Mouse (Mus musculus) cerebellum, adult 8-10 months (tissue): ENCODE measurements around the gene Sorcs2.

Experiments
- DNase-seq: peaks from one replicate; pipeline ENCODE4 v3.0.0; 2022

Gene Sorcs2

DNA sequence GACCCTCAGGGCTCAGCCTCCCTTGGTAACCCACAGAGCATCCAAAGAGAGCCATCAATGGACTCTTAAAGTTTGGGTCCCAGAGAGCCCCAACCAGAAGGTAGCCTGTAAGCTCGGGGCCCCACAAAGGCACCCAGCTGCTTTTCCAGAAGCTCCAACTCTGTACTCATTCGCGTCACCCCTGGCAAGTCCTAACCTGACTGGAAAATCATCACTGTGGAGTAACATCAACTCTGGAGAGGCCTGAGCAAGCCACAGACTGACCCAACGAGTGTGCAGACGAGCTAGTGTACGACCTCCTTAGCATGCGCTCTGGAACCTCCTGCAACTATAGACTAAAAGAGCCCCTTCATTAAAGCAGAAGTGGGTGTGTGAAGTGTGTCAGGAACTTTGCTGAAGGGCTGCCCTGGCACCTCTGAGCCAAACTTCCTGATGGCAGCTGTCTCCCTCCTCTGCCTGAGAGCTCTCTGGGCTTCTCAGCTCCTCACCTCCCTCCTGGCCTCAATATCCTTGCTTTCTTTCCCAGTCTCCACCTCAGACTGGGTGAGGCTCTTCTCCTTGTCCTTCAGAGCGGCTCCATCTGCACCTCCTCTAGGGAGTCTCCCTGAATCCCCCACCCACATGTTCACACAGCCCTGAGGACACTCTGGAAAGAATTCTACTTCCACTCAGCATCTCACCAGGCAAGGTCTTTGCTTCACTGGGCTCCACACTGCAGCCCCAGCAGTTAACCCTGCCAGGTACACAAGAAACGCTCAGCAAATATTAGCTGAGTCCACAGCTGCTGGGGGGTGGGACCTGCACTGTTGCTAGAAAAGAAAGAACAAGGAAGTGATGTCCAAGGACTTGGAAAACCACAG lies 8.0 kb downstream of the Sorcs2 start:
- DNase-seq: no peak

DNA sequence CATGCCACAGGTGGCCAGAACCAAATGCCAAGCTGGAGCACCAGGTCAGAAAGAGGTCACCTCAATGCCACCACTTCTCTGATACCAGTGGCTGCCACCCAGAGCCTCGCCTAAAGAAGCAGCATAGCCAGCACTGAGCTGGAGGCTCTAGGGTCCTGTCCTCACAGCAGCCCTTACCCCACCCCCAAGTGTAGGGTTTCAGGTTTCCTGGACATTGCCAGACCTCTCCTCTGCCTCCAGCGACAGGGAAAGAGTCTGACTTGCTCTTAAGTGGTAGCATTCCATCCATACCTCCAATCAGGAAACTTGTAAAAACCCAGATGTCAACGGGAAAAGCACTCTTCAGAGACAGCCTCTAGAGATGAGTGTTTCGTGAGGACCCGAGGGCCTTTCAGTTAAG lies 12.9 kb downstream of the Sorcs2 start:
- no peak for DNase-seq

DNA sequence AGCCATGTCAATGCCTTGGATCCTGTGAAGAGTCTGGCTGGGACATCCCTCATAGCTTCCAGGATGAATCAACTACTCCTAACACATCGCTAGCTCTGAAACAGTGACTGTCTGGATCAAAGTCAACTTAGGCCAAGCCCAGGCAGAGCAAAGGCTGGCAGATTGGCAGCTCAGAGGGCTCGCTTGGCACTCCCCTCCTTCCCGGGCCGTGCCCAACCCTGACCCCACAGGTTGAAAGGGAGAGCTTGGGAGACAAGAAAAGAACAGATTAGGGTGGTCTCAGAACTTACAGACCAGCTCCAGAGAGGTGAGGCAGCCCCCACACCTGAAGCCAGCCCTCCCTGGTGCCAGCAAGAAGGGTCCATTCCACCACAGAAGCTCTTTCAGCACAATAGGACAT lies 14.5 kb downstream of the Sorcs2 start:
- DNase-seq: no peak

DNA sequence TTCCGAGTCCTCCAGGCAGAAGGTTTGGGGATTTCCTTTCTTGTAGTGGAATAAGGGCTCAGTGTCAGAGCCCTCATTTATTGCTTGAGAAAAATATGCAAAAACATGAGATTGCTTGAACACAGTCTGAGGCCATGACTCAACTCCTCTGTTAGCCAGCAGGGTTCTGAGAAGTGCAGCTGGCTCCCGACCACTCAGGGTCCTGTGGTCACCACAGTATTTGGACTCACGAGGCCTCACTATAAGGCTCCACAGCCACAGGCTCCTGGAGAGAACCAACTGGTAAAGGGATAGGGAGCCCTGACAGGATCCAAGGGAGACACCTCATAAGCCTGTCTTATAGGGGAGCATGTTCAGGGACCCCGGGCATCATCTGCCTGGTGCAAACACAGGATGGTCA lies 15.2 kb downstream of the Sorcs2 start:
- DNase-seq: no peak

DNA sequence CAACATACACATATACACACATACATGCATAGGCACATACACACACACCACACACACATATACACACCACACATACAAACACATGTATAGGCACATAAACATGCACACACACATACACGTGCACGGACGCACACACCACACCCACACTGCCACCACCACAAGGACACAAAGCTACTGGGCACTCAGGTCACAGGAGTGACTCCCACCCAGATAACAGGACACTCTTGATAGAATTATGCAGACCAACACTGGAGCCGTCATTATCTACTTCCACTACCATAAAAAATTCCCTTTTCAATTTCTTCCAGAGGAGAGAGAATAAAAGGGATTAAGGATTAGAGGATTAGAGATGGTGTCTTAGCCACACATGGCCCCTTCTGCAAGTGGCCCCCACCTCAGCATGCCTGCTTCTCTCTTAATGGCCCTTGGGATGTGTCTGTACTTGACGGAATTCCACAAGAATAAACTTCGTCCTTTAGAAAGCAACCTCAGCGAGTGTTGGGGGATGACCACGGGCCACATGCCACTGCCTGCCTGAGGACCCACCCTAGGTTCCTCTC lies 15.7 kb downstream of the Sorcs2 start:
- DNase-seq: no peak

DNA sequence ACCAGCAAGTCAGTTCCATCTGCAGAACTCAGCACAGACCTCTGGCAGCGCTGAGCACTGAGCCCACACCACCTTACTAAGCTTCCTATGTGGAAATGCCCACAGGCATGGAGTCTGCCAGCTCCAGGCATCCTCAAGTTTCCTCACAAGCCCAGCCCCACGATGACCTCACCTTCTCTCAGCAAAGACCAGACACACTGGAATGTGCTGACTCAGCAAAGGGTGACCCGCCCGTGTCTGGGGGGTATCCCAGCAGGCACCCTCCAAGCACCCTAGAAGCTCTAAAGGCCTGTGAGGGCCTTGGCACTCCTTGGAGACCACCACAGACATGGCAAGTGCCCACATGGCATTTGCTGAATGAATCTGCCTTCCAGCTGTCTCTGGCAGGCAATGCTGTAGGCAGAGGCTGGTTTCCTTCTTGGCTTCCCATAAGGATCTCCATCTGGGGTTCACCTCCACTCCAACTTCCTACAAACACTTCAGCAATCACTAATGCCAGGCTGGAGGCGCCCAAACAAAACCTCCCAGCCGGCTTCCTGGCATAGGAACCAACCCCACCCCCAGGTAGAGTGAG lies 17.9 kb downstream of the Sorcs2 start:
- no peak for DNase-seq

DNA sequence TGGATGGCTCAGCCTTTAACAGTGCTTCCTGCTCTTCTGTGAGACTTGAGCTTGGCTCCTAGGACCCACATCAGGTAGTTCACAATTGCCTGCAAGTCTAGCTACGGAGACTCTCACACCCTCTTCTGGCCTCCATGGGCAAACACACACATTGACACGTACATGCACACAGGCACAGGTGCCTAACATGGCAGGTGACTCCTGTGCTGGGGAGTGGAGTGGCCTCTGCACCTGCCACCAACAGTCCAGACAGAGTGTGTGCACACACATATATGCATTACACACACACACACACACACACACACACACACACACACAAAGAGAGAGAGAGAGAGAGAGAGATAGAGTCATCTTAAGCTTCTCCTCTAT lies 19.6 kb downstream of the Sorcs2 start:
- no peak for DNase-seq

DNA sequence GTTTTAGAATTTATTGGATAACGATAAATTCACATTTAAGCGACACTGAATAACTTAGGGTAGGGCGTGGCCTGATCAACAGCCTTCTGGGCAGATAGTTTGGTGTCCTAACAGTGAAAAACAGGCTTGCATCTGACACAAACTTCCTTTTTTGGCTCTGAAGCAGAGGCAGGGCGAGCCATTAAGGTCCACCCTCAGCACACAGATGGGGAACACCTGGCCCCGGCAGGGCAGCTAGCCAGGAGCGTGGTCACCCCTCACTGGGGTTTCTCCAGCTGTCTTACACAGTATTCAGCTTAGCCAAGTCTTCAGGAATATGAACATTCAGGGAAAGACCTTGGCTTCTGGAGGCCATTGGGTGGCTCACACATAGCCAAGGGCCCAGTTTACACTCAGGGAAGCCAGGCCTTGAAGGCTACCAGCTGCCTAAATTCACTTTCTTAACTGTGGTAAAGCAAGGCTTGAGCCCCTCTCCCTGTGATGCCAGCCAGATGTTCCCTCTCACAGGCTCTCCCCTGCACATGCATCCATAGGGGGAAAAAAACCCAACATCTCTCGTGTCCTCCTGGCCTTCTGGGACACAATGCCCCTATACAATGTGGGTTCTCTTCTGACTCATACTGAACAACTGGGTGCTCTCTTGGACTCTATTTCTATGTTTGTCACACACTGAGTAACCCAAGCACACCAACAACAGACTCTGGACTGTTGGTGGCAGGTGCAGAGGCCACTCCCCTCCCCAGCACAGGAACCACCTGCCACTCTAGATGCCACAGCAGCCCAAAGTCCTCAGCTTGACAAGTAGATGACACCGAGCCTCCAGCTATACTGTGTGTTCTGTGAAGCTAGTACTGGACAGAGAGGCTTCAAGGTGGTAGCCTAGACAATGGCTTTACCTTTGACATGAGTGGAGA lies 20.2 kb downstream of the Sorcs2 start:
- DNase-seq: no peak

DNA sequence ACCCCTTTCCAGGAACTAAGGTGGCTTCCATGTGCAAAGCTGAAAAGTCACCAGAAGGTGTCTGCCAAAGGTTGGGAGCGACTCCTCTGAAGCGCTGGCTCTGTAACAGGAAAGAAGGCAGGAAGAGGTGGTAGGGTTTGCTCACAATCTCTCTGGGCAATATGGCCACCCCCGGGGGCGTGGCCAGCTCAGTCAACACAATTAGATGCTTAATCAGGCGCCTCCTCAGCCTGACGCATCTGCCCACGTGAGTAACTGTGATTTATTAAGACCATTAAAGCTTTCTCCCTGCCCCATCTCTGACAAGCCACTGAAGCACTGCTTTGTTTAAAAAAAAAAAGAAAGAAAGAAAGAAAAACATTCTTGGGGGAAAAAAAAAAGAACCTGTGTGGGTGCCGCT lies 22.1 kb downstream of the Sorcs2 start:
- no peak for DNase-seq

DNA sequence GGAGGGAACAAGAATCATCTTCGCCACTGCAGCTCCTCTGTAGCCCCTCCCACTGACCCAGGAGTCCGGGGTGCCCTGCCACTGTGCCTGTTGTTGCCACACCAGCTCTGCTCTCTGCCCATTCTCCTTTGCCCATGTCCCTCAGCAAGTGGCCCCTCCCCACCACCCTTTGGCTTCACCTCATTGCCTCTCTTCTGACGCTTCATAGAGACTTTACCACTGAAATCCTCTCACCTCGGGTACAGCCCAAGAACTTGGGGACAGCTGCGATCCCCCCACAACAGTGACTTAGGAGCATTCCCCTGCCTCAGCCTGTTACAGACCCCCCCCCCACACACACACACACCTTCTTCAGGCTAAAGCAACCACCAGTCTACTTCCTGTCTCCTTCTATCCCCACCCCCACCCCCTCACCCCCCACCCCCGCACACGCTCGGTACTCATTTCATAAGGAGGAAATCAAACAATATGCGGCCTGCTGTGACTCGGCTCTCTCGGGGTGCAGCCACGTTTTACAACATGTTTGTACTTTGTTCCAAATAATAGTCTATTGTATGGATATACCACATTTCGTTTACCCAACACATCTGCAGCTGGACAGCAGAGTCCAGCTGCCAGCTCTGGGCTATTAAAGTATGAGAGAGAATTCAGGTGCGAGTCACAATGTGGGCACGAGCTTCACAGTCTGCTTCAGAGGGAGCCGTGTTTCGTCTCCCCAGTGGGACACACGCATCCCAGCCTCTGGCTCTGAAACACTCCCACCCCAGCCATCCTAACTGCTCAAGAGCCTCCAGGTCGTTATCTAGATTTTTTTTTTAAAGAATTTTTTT lies 23.5 kb downstream of the Sorcs2 start:
- no peak for DNase-seq

DNA sequence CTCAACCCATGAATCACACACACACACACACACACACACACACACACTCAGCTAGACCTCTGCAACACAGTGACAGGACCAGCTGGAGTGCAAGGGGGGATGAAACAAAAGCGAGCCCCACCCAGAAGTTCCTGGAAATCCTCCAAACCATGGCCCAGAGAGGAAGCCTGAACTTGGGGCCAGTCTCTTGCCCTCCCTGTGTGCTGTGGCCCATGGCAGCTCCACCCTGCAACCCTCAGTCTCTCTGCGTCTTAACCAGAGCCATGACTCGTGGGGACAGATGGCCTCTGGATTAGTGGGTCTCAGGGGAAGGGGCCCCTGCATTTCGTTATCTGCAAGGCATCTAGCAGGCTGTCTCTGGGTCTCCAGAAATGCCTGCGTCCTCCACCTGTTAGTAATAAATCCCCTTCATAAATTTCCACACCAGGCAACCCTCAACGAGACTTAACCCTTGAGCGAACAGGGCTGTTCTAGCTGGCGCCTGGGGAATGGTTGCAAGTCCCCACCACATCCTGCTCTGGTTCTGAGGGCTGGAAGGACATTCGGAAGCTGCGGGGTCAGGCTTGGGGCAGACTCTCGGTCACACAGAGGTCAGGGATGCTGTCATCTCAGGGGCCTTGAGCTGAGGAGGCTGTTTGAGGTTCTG lies 24.6 kb downstream of the Sorcs2 start:
- DNase-seq: no peak

DNA sequence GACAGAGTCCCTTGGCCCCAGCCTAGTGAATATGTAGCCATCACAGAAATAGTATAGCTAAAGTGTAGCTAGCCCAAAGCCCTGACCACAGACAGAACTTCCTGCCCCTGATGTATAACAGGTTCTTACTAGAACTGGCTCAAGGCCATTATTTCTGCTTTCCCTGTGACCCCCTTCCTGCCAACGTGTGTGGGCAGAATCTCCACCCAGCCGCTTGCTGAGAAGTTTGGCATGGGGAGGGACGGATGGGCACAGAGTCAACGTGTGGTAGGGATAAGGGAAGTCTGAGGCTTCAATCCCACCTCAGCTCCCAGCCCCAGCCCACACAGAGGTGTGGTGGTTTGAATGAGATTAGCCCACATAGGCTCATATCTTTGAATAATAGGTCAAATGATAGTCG lies 26.2 kb downstream of the Sorcs2 start:
- DNase-seq: no peak

DNA sequence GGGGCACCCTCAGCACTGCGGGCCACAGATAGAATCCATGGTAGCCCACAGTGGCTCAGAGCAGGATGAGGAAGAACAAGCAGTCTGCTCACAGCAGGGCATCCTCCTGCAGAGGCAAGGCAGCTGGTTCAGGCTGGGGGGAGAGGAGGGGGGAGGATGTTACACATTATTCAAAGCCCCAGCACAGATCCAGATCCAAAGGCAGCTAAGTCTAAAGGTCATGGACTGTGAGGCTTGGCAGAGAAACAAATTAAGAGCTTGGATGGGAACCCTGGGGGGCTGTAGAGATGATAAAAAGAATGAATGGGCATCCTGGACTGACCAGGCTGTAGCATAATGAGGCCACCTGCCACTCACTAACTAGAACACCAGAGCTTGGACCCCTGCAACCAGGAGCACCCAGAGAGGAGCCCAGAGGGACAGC lies 28.7 kb downstream of the Sorcs2 start:
- no peak for DNase-seq

DNA sequence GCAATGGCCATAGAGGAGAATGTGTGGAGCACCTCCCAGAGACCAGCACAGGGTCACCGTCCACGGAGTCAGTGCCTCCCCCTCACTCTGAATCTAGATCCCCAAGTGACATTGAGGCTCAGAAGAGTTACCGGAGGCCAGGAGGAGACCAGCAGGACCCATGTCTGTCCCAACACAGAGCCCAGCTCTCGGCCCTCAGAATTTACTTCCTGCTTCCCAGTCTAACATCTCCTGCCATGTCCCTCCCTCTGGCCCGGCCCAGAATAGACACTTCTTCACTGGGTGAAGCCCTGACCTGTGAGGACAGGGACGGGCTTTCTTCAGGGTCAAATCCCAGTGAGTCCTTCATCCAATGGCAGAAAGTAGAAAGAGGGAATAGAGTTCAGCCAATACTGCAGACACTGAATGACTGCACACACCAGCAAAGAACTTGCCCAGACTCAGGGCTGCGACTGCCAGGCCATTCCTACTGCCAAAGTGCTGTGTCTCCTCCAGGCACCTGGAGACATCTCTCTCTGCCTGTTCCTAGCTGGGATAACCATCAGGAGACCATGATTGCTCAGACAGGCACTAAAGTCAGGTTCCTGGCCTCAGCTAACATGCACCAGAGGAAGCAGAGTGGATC lies 29.3 kb downstream of the Sorcs2 start:
- no peak for DNase-seq

DNA sequence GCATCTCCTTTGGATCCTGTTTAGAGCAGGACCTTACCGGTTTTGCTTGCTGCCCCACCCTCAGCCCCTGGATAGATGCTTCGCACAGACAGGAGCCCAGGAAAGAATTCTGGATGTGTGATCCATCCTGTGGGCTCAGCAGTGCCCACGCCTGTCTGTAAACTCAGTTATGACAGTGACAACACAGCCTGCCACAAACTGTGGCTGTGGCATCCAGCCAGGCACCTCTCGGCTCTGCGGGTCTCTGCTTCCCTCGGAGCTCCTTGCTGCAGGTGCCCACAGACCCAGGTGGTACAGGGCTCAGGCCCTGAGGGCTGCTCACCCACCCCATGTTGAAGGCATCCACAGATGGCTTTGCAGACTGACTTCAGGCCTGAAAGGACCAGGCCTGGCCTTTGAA lies 30.0 kb downstream of the Sorcs2 start:
- DNase-seq: no peak

DNA sequence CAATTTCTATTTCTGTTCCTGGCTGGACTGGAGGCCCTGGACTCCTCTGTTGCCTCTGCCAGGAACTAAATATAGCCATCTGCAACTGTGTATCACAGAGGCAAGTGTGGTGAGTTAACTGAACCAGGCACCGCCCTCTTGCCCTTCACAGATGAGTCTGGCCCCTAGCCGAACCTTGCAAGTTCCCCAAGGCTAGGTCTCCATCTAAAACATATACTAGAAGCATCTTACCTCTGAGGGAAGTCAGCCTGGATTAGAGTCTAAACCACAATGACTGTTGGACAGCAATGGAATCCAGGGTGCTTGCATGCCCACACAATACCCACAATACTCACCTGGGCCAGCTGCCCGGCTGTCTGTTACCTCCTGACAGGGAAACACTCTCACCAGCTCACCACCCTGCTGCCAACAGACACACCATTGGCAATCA lies 30.7 kb downstream of the Sorcs2 start:
- DNase-seq: no peak

DNA sequence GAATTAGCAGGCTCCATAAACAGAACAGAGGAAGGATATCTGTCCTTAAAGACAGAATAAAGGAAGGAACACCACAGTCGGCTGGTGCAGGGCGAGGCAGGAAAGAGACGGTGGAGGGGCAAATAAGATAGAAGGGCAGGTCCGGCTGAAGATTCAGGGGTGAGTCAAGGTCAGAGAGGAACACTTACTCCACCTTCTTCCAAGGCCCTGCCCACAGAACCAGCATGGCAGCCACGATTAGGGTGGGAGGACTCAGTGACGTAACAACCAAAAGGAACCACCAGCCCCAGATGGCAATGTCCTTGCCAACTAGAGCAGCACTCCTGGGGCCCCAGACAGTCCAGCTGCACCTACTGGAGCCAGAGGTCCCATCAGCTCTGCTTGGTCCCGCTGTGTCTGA lies 36.2 kb downstream of the Sorcs2 start:
- DNase-seq: no peak

DNA sequence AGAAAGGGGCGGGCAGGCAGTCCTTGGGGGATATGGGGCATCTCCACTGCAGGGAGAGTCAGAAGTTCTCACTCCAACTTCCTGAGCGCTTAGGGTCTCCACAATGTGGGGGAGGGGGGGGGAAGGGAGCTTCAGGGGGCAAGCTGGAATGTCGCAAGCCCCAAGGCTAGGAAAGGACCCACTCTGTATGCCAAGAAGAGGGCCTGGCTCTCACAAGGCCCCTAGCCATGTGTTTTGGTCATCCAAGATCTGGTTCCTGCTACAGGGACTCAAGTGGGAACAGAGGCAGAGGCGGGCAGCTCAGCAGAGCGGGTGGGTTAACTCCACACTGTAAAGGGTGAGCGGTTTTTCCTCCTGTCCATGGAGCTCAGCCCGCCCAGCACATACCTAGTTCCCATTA lies 37.6 kb downstream of the Sorcs2 start:
- DNase-seq: no peak

DNA sequence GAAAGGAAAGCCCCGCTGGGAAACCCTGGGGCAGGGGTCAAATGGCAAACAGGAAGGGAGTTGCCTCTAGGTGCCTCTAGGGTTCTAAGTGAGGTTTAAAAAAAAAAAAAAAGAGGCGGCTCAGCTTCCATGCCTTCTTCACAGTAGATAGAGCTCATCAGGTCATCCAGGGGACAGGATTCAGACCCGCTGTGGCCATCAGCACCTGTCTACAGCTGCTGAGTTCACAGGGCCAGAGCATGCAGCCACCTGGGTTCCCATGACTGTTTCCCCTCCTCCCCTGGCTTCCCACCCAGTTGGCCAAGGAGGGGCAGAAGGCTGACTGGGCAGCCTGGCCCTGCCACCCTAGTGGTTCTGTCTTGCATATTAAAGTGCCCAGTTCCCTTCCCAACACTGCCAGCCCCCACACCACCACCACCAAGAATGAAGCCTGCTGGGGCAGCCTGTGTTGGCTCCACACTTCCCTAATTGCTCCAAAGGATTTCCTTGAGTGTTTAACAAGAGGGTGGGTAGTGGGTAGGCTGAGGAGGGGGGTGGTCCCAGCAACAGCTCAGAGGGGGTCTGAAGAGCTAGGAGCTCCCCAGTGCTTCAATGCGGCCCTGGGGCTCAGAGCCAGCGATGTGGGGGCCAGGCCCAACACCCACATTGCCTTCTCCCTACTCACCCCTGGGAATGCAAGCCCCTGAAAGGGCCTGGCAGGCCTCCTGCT lies 38.2 kb downstream of the Sorcs2 start:
- no peak for DNase-seq

DNA sequence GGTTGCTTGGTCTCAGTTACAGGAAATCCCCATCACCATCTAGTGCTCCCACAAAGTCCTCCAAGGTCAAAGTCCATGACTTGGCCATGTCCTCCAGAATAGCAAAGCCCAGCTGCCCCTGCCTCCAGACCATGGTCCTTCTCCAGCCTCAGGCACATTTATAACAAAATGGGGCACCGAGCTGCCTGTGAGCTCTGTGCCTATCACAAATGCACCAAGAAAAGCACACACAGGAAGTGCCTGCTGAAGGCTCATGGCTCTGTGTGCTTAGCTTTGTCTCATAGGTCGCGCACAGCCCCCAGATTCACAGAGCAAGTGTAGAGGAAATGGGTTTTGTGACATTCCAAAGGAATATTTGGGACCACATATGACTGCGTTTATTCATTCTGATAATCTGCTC lies 39.8 kb downstream of the Sorcs2 start:
- DNase-seq: no peak

DNA sequence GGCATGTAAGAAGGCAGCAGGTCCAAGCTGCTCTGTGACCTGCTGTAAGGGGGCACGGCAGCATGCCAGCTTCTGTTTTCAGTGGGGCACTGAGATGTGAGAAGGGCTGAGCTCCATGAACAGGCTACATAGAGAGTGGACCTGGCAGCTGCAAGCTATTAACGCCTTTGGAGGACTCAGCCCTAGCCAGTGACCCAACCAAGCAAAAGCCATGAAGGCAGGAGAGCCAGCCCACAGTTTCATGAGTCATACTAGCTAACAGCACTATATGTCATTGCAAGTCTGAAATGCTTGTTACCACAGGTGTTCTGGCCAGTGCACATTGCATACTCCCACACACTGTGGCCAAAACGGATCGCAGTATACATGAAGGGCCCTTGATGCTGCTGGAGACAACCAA lies 41.3 kb downstream of the Sorcs2 start:
- no peak for DNase-seq
